Mouse (Mus musculus): Measurements from ENCODE around the gene P3h3.

- TF ChIP-seq CTCF (conservative IDR thresholded peaks at IDR 0.05; ENCODE audit: low read length): no peak
- TF ChIP-seq POU5F1 (IDR thresholded peaks at IDR 0.05; ENCODE audit: borderline replicate concordance, low read length): no peak
- no peak for TF ChIP-seq NANOG (IDR thresholded peaks at IDR 0.05; ENCODE audit: borderline replicate concordance, low read length)
Measured at GRCm38 (mm10) chr6:124817125-124817524, 40.4 kb downstream of the P3h3 start.
